Mouse (Mus musculus) liver, postnatal 0 days (tissue): ENCODE measurements around the gene Zdhhc6.

Source experiments
- CTCF ChIP-seq: sonication (generic); IDR thresholded peaks from 2 replicates; pipeline ENCODE4 v1.5.1; 2016; ENCODE audit warnings: antibody characterized with exemption, low read depth
- EP300 ChIP-seq: IDR thresholded peaks from 2 replicates; pipeline ENCODE4 v1.6.1; 2016; ENCODE audit warnings: antibody characterized with exemption, low read depth, mild to moderate bottlenecking

DNA sequence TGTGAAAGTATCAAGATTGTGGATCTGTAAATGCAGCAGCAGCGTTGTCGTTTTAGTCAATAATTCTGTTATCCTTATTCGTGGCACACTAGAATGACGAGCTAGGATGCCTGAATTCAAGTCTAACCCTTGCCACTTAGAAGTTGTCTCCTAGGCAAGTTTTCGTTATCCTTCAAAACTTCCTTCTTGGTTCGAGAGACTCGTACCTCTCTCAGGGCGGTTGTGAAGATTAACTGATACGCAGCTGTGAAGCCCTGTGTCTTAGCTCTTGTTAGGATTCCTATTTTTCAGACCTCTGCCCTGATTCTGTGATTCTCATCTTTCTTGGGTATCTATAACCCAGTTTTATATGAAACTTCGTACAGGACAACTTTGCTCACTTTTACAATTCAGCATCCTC is 1.1 kb upstream of the Zdhhc6 start:
- TF ChIP-seq CTCF (no peak), EP300 (no peak)
